In the genomic region with DNA sequence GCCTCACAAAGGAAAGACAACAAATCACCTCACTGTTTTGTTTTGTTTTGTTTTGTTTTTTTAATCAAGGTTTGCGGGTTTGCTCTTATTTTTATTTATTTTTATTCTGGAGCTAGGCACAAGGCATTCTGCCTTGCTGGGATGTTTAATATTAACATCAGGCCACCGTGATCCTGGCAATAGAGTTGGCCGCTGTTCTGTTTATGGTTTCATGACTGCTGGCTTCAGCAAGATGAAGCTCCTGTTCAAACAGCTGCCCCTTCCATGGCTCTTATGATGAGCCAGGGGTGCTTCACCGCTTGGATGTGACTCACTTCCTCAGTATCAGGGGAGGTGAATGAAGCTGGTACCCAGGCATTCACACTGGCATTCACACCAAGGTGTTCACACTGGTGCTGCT, we compare ENCODE assay signal across 6 mouse cellular contexts.
"Had no signal": no experiment of that assay in that cellular context is flagged by ENCODE, and none has a peak within 500 bp of the region (broad histone marks: within the 10 kb centered on the region; RNA-seq: fewer than 3 reads in every experiment).

No protein-coding gene starts in this region.

- H3K4me3 ChIP-seq: limb, embryonic 12.5 days; liver, embryonic 15.5 days; stomach, embryonic 15.5 days had no signal

- H3K27ac ChIP-seq: limb, embryonic 12.5 days; liver, embryonic 15.5 days; stomach, embryonic 15.5 days had no signal

- H3K36me3 ChIP-seq: stomach, embryonic 15.5 days had no signal

- H3K9ac ChIP-seq: limb, embryonic 12.5 days; liver, embryonic 15.5 days; stomach, embryonic 15.5 days had no signal

- H3K4me1 ChIP-seq: liver, embryonic 15.5 days had no signal

- H3K27me3 ChIP-seq: limb, embryonic 12.5 days; liver, embryonic 15.5 days; stomach, embryonic 15.5 days had no signal

- H3K4me2 ChIP-seq: limb, embryonic 12.5 days; liver, embryonic 11.5 days; liver, embryonic 15.5 days; stomach, embryonic 15.5 days had no signal

- H3K9me3 ChIP-seq: limb, embryonic 12.5 days; liver, embryonic 15.5 days; stomach, embryonic 15.5 days had no signal

- DNase-seq: right cerebral cortex, postnatal 14 days had no signal

- ATAC-seq: lung, postnatal 0 days had no signal
